Mouse (Mus musculus): ENCODE results near the gene Olfr911-ps1.

Olfr911-ps1 gene

DNA sequence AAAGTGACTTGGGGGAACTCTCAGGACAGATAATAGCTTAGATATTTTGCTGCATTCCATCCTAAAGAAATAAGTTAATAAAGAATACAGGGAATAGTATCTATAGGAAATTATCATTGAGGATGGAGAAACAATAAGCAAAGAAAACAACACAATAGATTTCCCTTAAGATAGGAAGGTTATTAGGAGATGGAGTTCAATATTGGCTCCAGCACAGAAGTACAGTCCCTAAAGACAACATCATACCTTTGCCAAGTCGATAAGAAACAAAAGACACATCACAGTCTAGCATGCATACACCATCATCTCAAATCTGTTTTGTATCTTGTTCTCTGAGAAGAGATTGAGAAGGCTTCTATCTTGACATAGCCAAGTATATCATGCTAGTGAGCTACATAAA, at the start of gene Olfr911-ps1:
Gene Olfr911-ps1 (plus strand): TSS at position 301 of the 400 bp plus-strand sequence.
- no peak for DNase-seq

GRCm38 (mm10) chr9:38486785-38487184, 34.6 kb upstream of the Olfr911-ps1 start, which contains the start of gene Olfr906:
Olfr906 (plus strand) TSS chr9:38487085.
- DNase-seq = no peak

DNA sequence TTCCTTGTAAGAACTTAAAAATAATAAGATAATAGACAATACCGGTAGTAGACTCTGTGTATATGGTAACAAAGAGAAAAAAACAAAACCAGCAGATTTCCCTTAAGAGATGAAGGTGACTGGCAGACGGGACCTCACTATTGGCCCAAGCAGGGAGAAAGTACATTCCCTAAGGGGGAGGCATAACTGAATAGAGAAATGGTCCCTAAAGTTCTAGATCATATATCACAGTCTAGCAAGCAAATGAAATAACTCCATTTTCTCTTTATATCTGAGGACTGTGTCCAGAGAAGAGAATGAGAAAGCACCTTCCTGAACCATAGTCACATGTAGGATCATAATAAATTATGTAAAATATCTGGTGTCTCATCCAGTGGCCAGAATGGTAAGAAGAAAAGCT, 25.9 kb upstream of the Olfr911-ps1 start, which contains the start of gene Olfr907:
Gene Olfr907 (plus strand): TSS at position 301 of the 400 bp plus-strand sequence.
- DNase-seq = no peak

DNA sequence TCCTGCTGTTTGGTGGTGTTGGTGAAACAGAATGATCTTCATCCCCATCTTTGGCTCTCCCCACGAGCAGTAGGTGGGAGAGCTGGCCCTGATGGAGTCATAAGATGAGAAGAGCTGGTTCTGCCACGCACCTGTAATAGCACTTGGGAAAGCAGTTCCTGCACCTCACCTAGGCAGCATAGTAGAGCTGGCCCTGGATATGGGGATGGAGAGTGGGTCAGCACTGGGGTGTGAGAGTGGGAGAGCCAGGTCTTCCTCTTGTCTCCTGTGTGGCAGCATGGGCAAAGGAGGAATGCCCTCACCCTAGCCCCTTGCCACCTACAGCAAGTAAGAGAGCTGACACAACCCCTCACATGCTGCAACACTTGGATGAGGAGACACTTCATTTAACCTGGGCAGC, 9.0 kb upstream of the Olfr911-ps1 start:
- no peak for DNase-seq

DNA sequence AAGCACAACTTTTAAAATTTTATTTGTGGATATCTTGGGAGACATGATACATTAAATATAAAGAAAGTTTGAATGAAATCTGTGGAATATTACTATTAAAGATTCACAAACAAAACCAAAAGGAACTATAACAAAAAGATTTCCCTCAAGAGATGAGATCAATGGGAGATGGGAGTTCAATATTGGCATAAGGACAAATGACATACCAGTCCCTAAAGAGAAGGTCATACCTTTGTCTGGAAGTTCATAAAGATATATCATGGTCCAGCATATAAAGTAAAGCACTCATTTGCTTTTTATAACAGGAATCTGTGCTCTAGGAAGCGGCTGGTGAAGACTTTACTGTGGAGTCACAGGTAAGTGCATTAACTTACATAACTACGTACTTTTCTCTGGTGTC, 16.2 kb downstream of the Olfr911-ps1 start, which contains the start of gene Olfr910:
Gene Olfr910 (plus strand): TSS at position 301 of the 400 bp plus-strand sequence.
- DNase-seq = no peak

Data from lung, adult 18-20 months (tissue).